Mouse (Mus musculus) CH12.LX (cell line): ENCODE data around the gene Zfp658. TPM values are rescaled to one million over a fixed set of nuclear protein-coding genes. Genes with fewer than 3 reads are reported as not detected.

ENCODE experiments used
- DNase-seq: peaks from one replicate; pipeline ENCODE4 v3.0.0-alpha.2; 2013; ENCODE audit errors: extremely low read depth
- H3K27ac ChIP-seq: 2 replicates; pipeline ENCODE4 v1.5.1; 2012; ENCODE audit warnings: low read depth, mild to moderate bottlenecking, control low read depth, moderate library complexity; ENCODE audit not compliant: insufficient read depth
- H3K27me3 ChIP-seq: replicated peaks from 2 replicates; pipeline ENCODE3; 2012; ENCODE audit warnings: inconsistent platforms
- H3K36me3 ChIP-seq, 2 experiments: replicated peaks in 1 of 2; 2 replicates each; pipeline versions ENCODE3 to v1.6.1; 2012; ENCODE audit warnings: inconsistent platforms in 1 of 2, low read length in 1 of 2, mild to moderate bottlenecking in 1 of 2, mixed read lengths in 1 of 2, moderate library complexity in 1 of 2; ENCODE audit not compliant: control insufficient read depth in 1 of 2, insufficient read depth in 1 of 2
- H3K4me1 ChIP-seq, 2 experiments: 2 replicates each; pipeline ENCODE4 v1.6.1; 2012; ENCODE audit warnings: inconsistent platforms in 1 of 2, moderate library complexity in 1 of 2; ENCODE audit not compliant: insufficient read depth in 2 of 2, control insufficient read depth in 1 of 2
- H3K4me2 ChIP-seq: 2 replicates; pipeline ENCODE4 v1.6.1; 2012; ENCODE audit warnings: low read depth, mild to moderate bottlenecking, control low read depth; ENCODE audit not compliant: poor library complexity, insufficient read depth, severe bottlenecking
- H3K4me3 ChIP-seq, 3 experiments: fragments of 150-350 bp in 1 of 3; sonication (generic) in 1 of 3; replicated peaks in 1 of 3; 2 replicates each; pipeline versions ENCODE3 to v1.5.1; 2011 to 2012; ENCODE audit warnings: low read depth in 2 of 3, low read length in 2 of 3, mild to moderate bottlenecking in 2 of 3, moderate library complexity in 2 of 3, control low read depth in 1 of 3, improper control_type of control experiment in 1 of 3, inconsistent platforms in 1 of 3, mixed read lengths in 1 of 3; ENCODE audit not compliant: poor library complexity in 1 of 3
- H3K79me2 ChIP-seq: replicated peaks from 2 replicates; pipeline ENCODE4 v1.6.1; 2012; ENCODE audit warnings: mild to moderate bottlenecking, moderate library complexity; ENCODE audit not compliant: control insufficient read depth, poor library complexity, insufficient read depth, severe bottlenecking; ENCODE audit errors: extremely low read depth
- H3K9ac ChIP-seq: 2 replicates; pipeline ENCODE4 v1.6.1; 2012; ENCODE audit warnings: low read depth, mild to moderate bottlenecking, control low read depth, moderate library complexity; ENCODE audit not compliant: insufficient read depth
- H3K9me3 ChIP-seq: replicated peaks from 2 replicates; pipeline ENCODE3; 2012; ENCODE audit warnings: low read length, inconsistent platforms, mixed read lengths
- E2F4 ChIP-seq: IDR thresholded peaks from 2 replicates; pipeline ENCODE4 v1.6.1; 2011; ENCODE audit warnings: low read depth, low read length, improper control_type of control experiment; ENCODE audit not compliant: insufficient replicate concordance
- EP300 ChIP-seq: IDR thresholded peaks from 2 replicates; pipeline ENCODE4 v1.6.1; 2011; ENCODE audit warnings: low read length, improper control_type of control experiment
- MAFK ChIP-seq: IDR thresholded peaks from 2 replicates; pipeline ENCODE4 v1.6.1; 2011; ENCODE audit warnings: low read length, improper control_type of control experiment; ENCODE audit not compliant: insufficient replicate concordance
- MAX ChIP-seq: IDR thresholded peaks from 2 replicates; pipeline ENCODE4 v1.6.1; 2011; ENCODE audit warnings: low read length, improper control_type of control experiment
- MEF2A ChIP-seq: IDR thresholded peaks from 2 replicates; pipeline ENCODE4 v1.6.1; 2014; ENCODE audit warnings: low read depth, mild to moderate bottlenecking, inconsistent platforms, low read length, improper control_type of control experiment, borderline replicate concordance
- POLR2AphosphoS2 ChIP-seq: IDR thresholded peaks from 2 replicates; pipeline ENCODE4 v1.6.1; 2011; ENCODE audit warnings: low read depth, low read length, improper control_type of control experiment
- RCOR1 ChIP-seq: conservative IDR thresholded peaks from 2 replicates; pipeline ENCODE4 v1.6.1; 2012; ENCODE audit warnings: low read depth, mild to moderate bottlenecking, inconsistent platforms, low read length, improper control_type of control experiment
- TBP ChIP-seq: conservative IDR thresholded peaks from 2 replicates; pipeline ENCODE4 v1.6.1; 2011; ENCODE audit warnings: low read depth, low read length, improper control_type of control experiment
- USF1 ChIP-seq: IDR thresholded peaks from 2 replicates; pipeline ENCODE4 v1.6.1; 2014; ENCODE audit warnings: low read depth, mild to moderate bottlenecking, inconsistent platforms, low read length, improper control_type of control experiment
- ZKSCAN1 ChIP-seq: IDR thresholded peaks from 2 replicates; pipeline ENCODE4 v1.6.1; 2012; ENCODE audit warnings: low read depth, inconsistent platforms, low read length, improper control_type of control experiment, borderline replicate concordance
- ZNF384 ChIP-seq: IDR thresholded peaks from 2 replicates; pipeline ENCODE4 v1.6.1; 2012; ENCODE audit warnings: low read depth, low read length, improper control_type of control experiment, inconsistent platforms
- dilution Hi-C: fragments of 300-500 bp; cut with MboI; formaldehyde crosslinking; loops from 2 replicates; pipeline ENCODE4 v1.14.3; 2020; ENCODE audit warnings: low sequenced_read_pairs; ENCODE audit not compliant: extremely low pct_unique_long_range_greater_than_20kb, extremely low pct_ligation_motif_present
- in situ Hi-C: fragments of 300-500 bp; cut with MboI; formaldehyde crosslinking; loops from 3 replicates; pipeline ENCODE4 v1.14.3; 2019; ENCODE audit warnings: low sequenced_read_pairs, low pct_ligation_motif_present, low pct_unique_long_range_greater_than_20kb, mixed read lengths
- polyA plus RNA-seq: library from polyadenylated mRNA; unstranded; fragments of >175 nt; gene quantifications from 2 replicates; pipeline ENCODE4 v1.2.1, GENCODE M21; 2012; ENCODE audit warnings: low read depth; ENCODE audit not compliant: insufficient read length
- total RNA-seq, 2 experiments: library from RNA; depleted of rRNA; stranded (reverse); fragments of 300-350 nt in 1 of 2; fragments of >200 nt in 1 of 2; gene quantifications; 2 replicates each; pipeline ENCODE4 v1.2.3; 2012 to 2014

Zfp658 gene
- total and polyA plus RNA-seq, 3 experiments: 2.3 to 3.3 (median 2.9) TPM

- Histone ChIP-seq H3K4me2 (no peak overlapping the region), H3K79me2 (no peaks in the 10 kb centered on the region), H3K9me3 (no peaks in the 10 kb centered on the region), H3K27me3 (no peaks in the 10 kb centered on the region), H3K4me3 (no peak overlapping the region), H3K36me3 (no peaks in the 10 kb centered on the region), H3K9ac (no peak overlapping the region), H3K4me1 (peaks cover 10 to 19% of the 10 kb centered on the region in 2 experiments), H3K27ac (no peak overlapping the region)
- dilution Hi-C loops (no loop called here), in situ Hi-C loops (no loop called here)
- TF ChIP-seq MAX (no peak), POLR2AphosphoS2 (no peak), EP300 (no peak), MEF2A (no peak), USF1 (no peak), E2F4 (no peak), ZKSCAN1 (no peak), RCOR1 (no peak), MAFK (no peak), TBP (no peak), ZNF384 (no peak)
- no peak for DNase-seq
Measured at GRCm38 (mm10) chr7:43623819-43624218, 61.8 kb downstream of the Zfp658 start.

Other genes starting within 250 kb of the Zfp658 start
Only the 20 nearest of the 25 such genes appear.
- 0.25 and 0.34 TPM in 2 replicates for gene Siglecf, start 210.9 kb upstream of the Zfp658 start, total RNA-seq (2012; rRNA removed)
- 0.66 and 0.77 TPM in 2 replicates for gene Siglecf, start 210.9 kb upstream of the Zfp658 start, total RNA-seq (2014; rRNA removed)
- gene Siglecf, start 210.9 kb upstream of the Zfp658 start, polyA plus RNA-seq: 1.3 and 1.7 TPM in 2 replicates
- 28.9 and 29.7 TPM in 2 replicates for gene Siglecg, start 154.1 kb upstream of the Zfp658 start, total RNA-seq (2012; rRNA removed)
- gene Siglecg, start 154.1 kb upstream of the Zfp658 start, total RNA-seq (2014; rRNA removed): 31.2 and 34.4 TPM in 2 replicates
- gene Siglecg, start 154.1 kb upstream of the Zfp658 start, polyA plus RNA-seq: 48.5 and 58.2 TPM in 2 replicates
- not detected in 2 replicates for gene Lim2, start 134.6 kb upstream of the Zfp658 start, total RNA-seq (2012; rRNA removed)
- gene Lim2, start 134.6 kb upstream of the Zfp658 start, total RNA-seq (2014; rRNA removed): not detected in 2 replicates
- 0.10 TPM in 1 of 2 replicates, not detected in the other for gene Lim2, start 134.6 kb upstream of the Zfp658 start, polyA plus RNA-seq
- 0.25 TPM in 1 of 2 replicates, not detected in the other for gene Nkg7, start 125.2 kb upstream of the Zfp658 start, total RNA-seq (2012; rRNA removed)
- gene Nkg7, start 125.2 kb upstream of the Zfp658 start, total RNA-seq (2014; rRNA removed): not detected in 2 replicates
- gene Nkg7, start 125.2 kb upstream of the Zfp658 start, polyA plus RNA-seq: not detected in 2 replicates
- not detected in 2 replicates for gene Cldnd2, start 121.5 kb upstream of the Zfp658 start, total RNA-seq (2012; rRNA removed)
- not detected in 2 replicates for gene Cldnd2, start 121.5 kb upstream of the Zfp658 start, total RNA-seq (2014; rRNA removed)
- not detected in 2 replicates for gene Cldnd2, start 121.5 kb upstream of the Zfp658 start, polyA plus RNA-seq
- 186 and 201 TPM in 2 replicates for gene Etfb, start 118.2 kb upstream of the Zfp658 start, total RNA-seq (2012; rRNA removed)
- 147 and 157 TPM in 2 replicates for gene Etfb, start 118.2 kb upstream of the Zfp658 start, total RNA-seq (2014; rRNA removed)
- gene Etfb, start 118.2 kb upstream of the Zfp658 start, polyA plus RNA-seq: 201 and 248 TPM in 2 replicates
- gene Gm45233, start 118.1 kb upstream of the Zfp658 start, total RNA-seq (2012; rRNA removed): not detected in 2 replicates
- gene Gm45233, start 118.1 kb upstream of the Zfp658 start, total RNA-seq (2014; rRNA removed): 0.39 TPM in 1 of 2 replicates, not detected in the other
- 0.66 TPM in 1 of 2 replicates, not detected in the other for gene Gm45233, start 118.1 kb upstream of the Zfp658 start, polyA plus RNA-seq
- gene Vsig10l, start 99.1 kb upstream of the Zfp658 start, total RNA-seq (2012; rRNA removed): 0.17 TPM in 2 replicates
- 0.12 TPM in 2 replicates for gene Vsig10l, start 99.1 kb upstream of the Zfp658 start, total RNA-seq (2014; rRNA removed)
- 0.99 and 1.8 TPM in 2 replicates for gene Vsig10l, start 99.1 kb upstream of the Zfp658 start, polyA plus RNA-seq
- not detected in 2 replicates for gene Iglon5, start 72.2 kb upstream of the Zfp658 start, total RNA-seq (2012; rRNA removed)
- not detected in 2 replicates for gene Iglon5, start 72.2 kb upstream of the Zfp658 start, total RNA-seq (2014; rRNA removed)
- gene Iglon5, start 72.2 kb upstream of the Zfp658 start, polyA plus RNA-seq: not detected in 2 replicates
- not detected in 2 replicates for gene 4931406B18Rik, start 56.3 kb upstream of the Zfp658 start, total RNA-seq (2012; rRNA removed)
- gene 4931406B18Rik, start 56.3 kb upstream of the Zfp658 start, total RNA-seq (2014; rRNA removed): not detected in 2 replicates
- gene 4931406B18Rik, start 56.3 kb upstream of the Zfp658 start, polyA plus RNA-seq: not detected in 2 replicates
- 0.08 TPM in 1 of 2 replicates, not detected in the other for gene Cd33, start 17.8 kb upstream of the Zfp658 start, total RNA-seq (2012; rRNA removed)
- gene Cd33, start 17.8 kb upstream of the Zfp658 start, total RNA-seq (2014; rRNA removed): 0.09 and 0.43 TPM in 2 replicates
- 0.33 and 0.40 TPM in 2 replicates for gene Cd33, start 17.8 kb upstream of the Zfp658 start, polyA plus RNA-seq
- gene Zfp719, start 17.4 kb downstream of the Zfp658 start, total RNA-seq (2012; rRNA removed): 5.8 and 6.6 TPM in 2 replicates
- gene Zfp719, start 17.4 kb downstream of the Zfp658 start, total RNA-seq (2014; rRNA removed): 8.6 and 9.8 TPM in 2 replicates
- gene Zfp719, start 17.4 kb downstream of the Zfp658 start, polyA plus RNA-seq: 3.5 and 5.8 TPM in 2 replicates
- not detected in 2 replicates for gene Zfp819, start 44.9 kb downstream of the Zfp658 start, total RNA-seq (2012; rRNA removed)
- not detected in 2 replicates for gene Zfp819, start 44.9 kb downstream of the Zfp658 start, total RNA-seq (2014; rRNA removed)
- gene Zfp819, start 44.9 kb downstream of the Zfp658 start, polyA plus RNA-seq: not detected in 2 replicates
- gene Ceacam18, start 72.5 kb downstream of the Zfp658 start, total RNA-seq (2012; rRNA removed): not detected in 2 replicates
- not detected in 2 replicates for gene Ceacam18, start 72.5 kb downstream of the Zfp658 start, total RNA-seq (2014; rRNA removed)
- not detected in 2 replicates for gene Ceacam18, start 72.5 kb downstream of the Zfp658 start, polyA plus RNA-seq
- gene Siglece, start 97.9 kb downstream of the Zfp658 start, total RNA-seq (2012; rRNA removed): not detected in 2 replicates
- gene Siglece, start 97.9 kb downstream of the Zfp658 start, total RNA-seq (2014; rRNA removed): 0.14 TPM in 1 of 2 replicates, not detected in the other
- 0.14 and 0.23 TPM in 2 replicates for gene Siglece, start 97.9 kb downstream of the Zfp658 start, polyA plus RNA-seq
- 6.9 and 7.8 TPM in 2 replicates for gene Ctu1, start 109.8 kb downstream of the Zfp658 start, total RNA-seq (2012; rRNA removed)
- 7.2 TPM in 2 replicates for gene Ctu1, start 109.8 kb downstream of the Zfp658 start, total RNA-seq (2014; rRNA removed)
- gene Ctu1, start 109.8 kb downstream of the Zfp658 start, polyA plus RNA-seq: 5.3 and 5.5 TPM in 2 replicates
- not detected in 2 replicates for gene Klk14, start 128.2 kb downstream of the Zfp658 start, total RNA-seq (2012; rRNA removed)
- not detected in 2 replicates for gene Klk14, start 128.2 kb downstream of the Zfp658 start, total RNA-seq (2014; rRNA removed)
- gene Klk14, start 128.2 kb downstream of the Zfp658 start, polyA plus RNA-seq: not detected in 2 replicates
- not detected in 2 replicates for gene Klk13, start 150.3 kb downstream of the Zfp658 start, total RNA-seq (2012; rRNA removed)
- gene Klk13, start 150.3 kb downstream of the Zfp658 start, total RNA-seq (2014; rRNA removed): not detected in 2 replicates
- not detected in 2 replicates for gene Klk13, start 150.3 kb downstream of the Zfp658 start, polyA plus RNA-seq
- not detected in 2 replicates for gene Klk12, start 206.6 kb downstream of the Zfp658 start, total RNA-seq (2012; rRNA removed)
- not detected in 2 replicates for gene Klk12, start 206.6 kb downstream of the Zfp658 start, total RNA-seq (2014; rRNA removed)
- not detected in 2 replicates for gene Klk12, start 206.6 kb downstream of the Zfp658 start, polyA plus RNA-seq
- gene Klk11, start 212.3 kb downstream of the Zfp658 start, total RNA-seq (2012; rRNA removed): not detected in 2 replicates
- gene Klk11, start 212.3 kb downstream of the Zfp658 start, total RNA-seq (2014; rRNA removed): not detected in 2 replicates
- gene Klk11, start 212.3 kb downstream of the Zfp658 start, polyA plus RNA-seq: not detected in 2 replicates